Mouse (Mus musculus): ENCODE data around the gene Hoga1. TPM values are rescaled to one million over a fixed set of nuclear protein-coding genes. Genes with fewer than 3 reads are reported as not detected.
"Not testable (repeated sequence)": the region's sequence is repeated elsewhere in the genome, so short reads cannot be mapped to it uniquely, and the experiment has no call there.

The Hoga1 gene
- polyA plus RNA-seq, 1 experiment from 2014 or later = 1.9 TPM

GRCm38 (mm10) chr19:42069241-42069525 lies 23.8 kb downstream of the Hoga1 start:
- Histone ChIP-seq H3K36me3 (ENCODE audit: inconsistent target) (no peaks in the 10 kb centered on the region), H3K79me2 (ENCODE audit: inconsistent target) (no peaks in the 10 kb centered on the region), H3K27ac (no peak overlapping the region), H3K4me3 (ENCODE audit: inconsistent target) (no peak overlapping the region)
- 86% methylated on average over 6 of the region's 6 CpGs for WGBS (ENCODE audit: missing documents)

GRCm38 (mm10) chr19:42071221-42071620 lies 25.8 kb downstream of the Hoga1 start:
- no peak overlapping the region for H3K27ac ChIP-seq
- 89% methylated on average over 7 of the region's 7 CpGs for WGBS (ENCODE audit: missing documents)
- no peaks in the 10 kb centered on the region for H3K36me3 ChIP-seq (ENCODE audit: inconsistent target)
- no peak overlapping the region for H3K4me3 ChIP-seq (ENCODE audit: inconsistent target)
- no peaks in the 10 kb centered on the region for H3K79me2 ChIP-seq (ENCODE audit: inconsistent target)

- Histone ChIP-seq H3K79me2 (ENCODE audit: inconsistent target) (no peaks in the 10 kb centered on the region), H3K36me3 (ENCODE audit: inconsistent target) (no peaks in the 10 kb centered on the region), H3K27ac (no peak overlapping the region), H3K4me3 (ENCODE audit: inconsistent target) (no peak overlapping the region)
- 77% methylated on average over 15 of the region's 15 CpGs for WGBS (ENCODE audit: missing documents)
These were observed 26.6 kb downstream of the Hoga1 start for GRCm38 (mm10) chr19:42071886-42072608.

- no peaks in the 10 kb centered on the region for H3K36me3 ChIP-seq (ENCODE audit: inconsistent target)
- WGBS (ENCODE audit: missing documents) = 87% methylated on average over 7 of the region's 7 CpGs
- no peak overlapping the region for H3K27ac ChIP-seq
- no peak overlapping the region for H3K4me3 ChIP-seq (ENCODE audit: inconsistent target)
- no peaks in the 10 kb centered on the region for H3K79me2 ChIP-seq (ENCODE audit: inconsistent target)
These were observed 27.4 kb downstream of the Hoga1 start for GRCm38 (mm10) chr19:42072802-42073201.

- Histone ChIP-seq H3K4me3 (ENCODE audit: inconsistent target) (no peak overlapping the region), H3K36me3 (ENCODE audit: inconsistent target) (no peaks in the 10 kb centered on the region), H3K27ac (no peak overlapping the region), H3K79me2 (ENCODE audit: inconsistent target) (no peaks in the 10 kb centered on the region)
- 92% methylated on average over 2 of the region's 2 CpGs for WGBS (ENCODE audit: missing documents)
These were observed 29.6 kb downstream of the Hoga1 start for GRCm38 (mm10) chr19:42075051-42075450.

GRCm38 (mm10) chr19:42075992-42076391 lies 30.6 kb downstream of the Hoga1 start:
- Histone ChIP-seq H3K36me3 (ENCODE audit: inconsistent target) (no peaks in the 10 kb centered on the region), H3K79me2 (ENCODE audit: inconsistent target) (no peaks in the 10 kb centered on the region), H3K27ac (no peak overlapping the region), H3K4me3 (ENCODE audit: inconsistent target) (no peak overlapping the region)
- 93% methylated on average over 16 of the region's 16 CpGs for WGBS (ENCODE audit: missing documents)

GRCm38 (mm10) chr19:42078566-42078965 lies 33.2 kb downstream of the Hoga1 start:
- peak overlapping the region; percentile 86; the same call in 1 of the 2 replicates for H3K27ac ChIP-seq
- WGBS (ENCODE audit: missing documents) = 97% methylated on average over 8 of the region's 8 CpGs
- H3K4me3 ChIP-seq (ENCODE audit: inconsistent target) = no peak overlapping the region

DNA sequence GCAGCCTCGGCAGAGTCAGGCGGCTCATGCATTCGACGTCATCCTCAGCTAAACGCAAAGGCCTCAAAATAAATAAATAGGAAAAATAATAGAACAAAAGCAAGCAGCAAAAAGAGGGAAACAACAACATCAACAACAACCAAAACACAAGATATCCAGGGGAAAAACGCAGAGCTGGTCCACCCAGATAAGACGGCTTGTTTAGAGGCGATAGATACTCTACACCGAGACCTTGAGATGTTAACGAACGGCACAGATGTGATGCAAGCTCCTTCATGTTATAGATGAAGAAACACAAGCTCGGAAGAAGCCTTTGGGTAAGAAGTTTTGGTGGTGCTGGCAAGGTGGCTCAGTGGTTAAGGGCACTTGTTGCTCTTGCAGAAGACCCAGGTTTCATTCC lies 33.6 kb downstream of the Hoga1 start:
- 98% methylated on average over 12 of the region's 12 CpGs for WGBS (ENCODE audit: missing documents)
- no peaks in the 10 kb centered on the region for H3K79me2 ChIP-seq (ENCODE audit: inconsistent target)
- peak overlapping the region; percentile 86 for H3K27ac ChIP-seq

More at GRCm38 (mm10) chr19:42078566-42078965, 33.2 kb downstream of the Hoga1 start:
- Histone ChIP-seq H3K79me2 (ENCODE audit: inconsistent target) (no peaks in the 10 kb centered on the region), H3K36me3 (ENCODE audit: inconsistent target) (no peaks in the 10 kb centered on the region)

GRCm38 (mm10) chr19:42079950-42080349 lies 34.5 kb downstream of the Hoga1 start:
- Histone ChIP-seq H3K36me3 (ENCODE audit: inconsistent target) (no peaks in the 10 kb centered on the region), H3K27ac (peak overlapping the region; percentile 86), H3K4me3 (ENCODE audit: inconsistent target) (no peak overlapping the region), H3K79me2 (ENCODE audit: inconsistent target) (no peaks in the 10 kb centered on the region)
- whole genome bisulfite sequencing (ENCODE audit: missing documents) = 50% methylated on average over 5 of the region's 5 CpGs

More for the DNA sequence above, 33.6 kb downstream of the Hoga1 start:
- no peak overlapping the region for H3K4me3 ChIP-seq (ENCODE audit: inconsistent target)
- no peaks in the 10 kb centered on the region for H3K36me3 ChIP-seq (ENCODE audit: inconsistent target)

- Histone ChIP-seq H3K36me3 (ENCODE audit: inconsistent target) (no peaks in the 10 kb centered on the region), H3K27ac (peak overlapping the region; percentile 86), H3K4me3 (ENCODE audit: inconsistent target) (no peak overlapping the region), H3K79me2 (ENCODE audit: inconsistent target) (no peaks in the 10 kb centered on the region)
- 89% methylated on average over 11 of the region's 11 CpGs for WGBS (ENCODE audit: missing documents)
These were observed 35.1 kb downstream of the Hoga1 start for GRCm38 (mm10) chr19:42080469-42080868.

DNA sequence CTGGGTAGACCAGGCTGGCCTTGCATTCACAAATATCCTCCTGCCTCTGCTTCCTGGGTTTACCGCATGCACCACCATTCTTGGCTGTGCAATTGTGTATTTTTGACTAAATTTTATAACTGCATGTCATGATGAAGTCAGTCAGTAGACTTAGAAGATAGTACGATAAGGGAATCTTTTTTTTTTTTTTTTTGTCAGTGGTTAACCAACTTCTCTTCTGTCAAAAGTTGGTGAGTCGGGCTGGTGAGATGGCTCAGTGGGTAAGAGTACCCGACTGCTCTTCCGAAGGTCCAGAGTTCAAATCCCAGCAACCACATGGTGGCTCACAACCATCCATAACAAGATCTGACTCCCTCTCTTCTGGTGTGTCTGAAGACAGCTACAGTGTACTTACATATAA lies 36.2 kb downstream of the Hoga1 start:
- not testable (repeated sequence) for H3K79me2 ChIP-seq (ENCODE audit: inconsistent target); H3K36me3 ChIP-seq (ENCODE audit: inconsistent target); H3K4me3 ChIP-seq (ENCODE audit: inconsistent target)
- peak overlapping the region; percentile 86; the same call in 1 of the 2 replicates for H3K27ac ChIP-seq
- 100% methylated on average over 2 of the region's 5 CpGs for WGBS (ENCODE audit: missing documents)

DNA sequence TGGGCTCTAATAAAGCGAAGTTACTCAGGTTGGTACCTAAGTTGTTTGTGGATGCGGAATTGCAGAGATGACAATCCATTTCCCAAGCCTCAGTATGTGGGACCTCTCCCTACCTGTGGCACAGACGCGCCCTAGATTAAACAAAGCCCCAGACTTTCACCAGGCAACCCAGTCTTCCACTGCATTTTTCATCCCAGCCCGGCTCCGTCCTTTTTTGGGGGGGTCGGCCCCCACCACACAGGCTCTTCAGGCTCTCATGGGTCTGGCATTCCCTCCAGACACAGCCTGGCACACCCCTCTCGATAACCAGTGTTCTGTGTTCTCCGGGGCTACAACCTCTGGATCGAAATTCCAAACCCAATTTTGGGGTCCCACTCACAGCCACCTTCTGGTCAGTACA lies 40.3 kb downstream of the Hoga1 start:
- peak overlapping the region; percentile 29 for H3K4me3 ChIP-seq (ENCODE audit: inconsistent target)
- no peaks in the 10 kb centered on the region for H3K79me2 ChIP-seq (ENCODE audit: inconsistent target)
- H3K27ac ChIP-seq = no peak overlapping the region
- 32% methylated on average over 10 of the region's 10 CpGs for WGBS (ENCODE audit: missing documents)
- H3K36me3 ChIP-seq (ENCODE audit: inconsistent target) = no peaks in the 10 kb centered on the region

DNA sequence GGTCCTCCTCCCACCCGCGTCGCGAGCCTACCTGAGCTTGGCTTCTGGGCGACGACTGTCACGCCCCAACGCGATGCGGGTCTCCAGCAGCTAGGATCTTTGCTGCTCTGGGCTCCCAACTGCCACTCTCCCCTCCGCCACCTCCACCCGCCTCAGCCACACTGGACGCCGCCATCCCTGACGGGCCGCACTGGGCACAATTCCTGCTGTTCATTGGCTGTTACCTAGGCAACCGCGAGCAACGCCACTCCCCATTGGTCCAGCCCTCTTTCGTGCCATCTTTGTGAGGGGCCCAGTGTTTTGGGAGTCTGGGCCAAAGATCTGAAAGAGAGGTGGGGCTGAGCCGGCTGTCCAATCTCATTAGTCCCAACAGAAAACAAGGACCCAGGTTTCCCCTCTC lies 40.8 kb downstream of the Hoga1 start, which contains the start of gene Morn4:
Gene Morn4 (minus strand): TSS at position 192 of the 400 bp plus-strand sequence.
- no peak within 1 kb of the TSS for H3K27ac ChIP-seq
- peak within 1 kb of the TSS; percentile 29 for H3K4me3 ChIP-seq (ENCODE audit: inconsistent target)
- H3K79me2 ChIP-seq (ENCODE audit: inconsistent target) = peaks cover 1% of the 10 kb centered on the region
- H3K36me3 ChIP-seq (ENCODE audit: inconsistent target) = no peaks in the 10 kb centered on the region
- WGBS (ENCODE audit: missing documents) = 26% methylated on average over 21 of the region's 21 CpGs

DNA sequence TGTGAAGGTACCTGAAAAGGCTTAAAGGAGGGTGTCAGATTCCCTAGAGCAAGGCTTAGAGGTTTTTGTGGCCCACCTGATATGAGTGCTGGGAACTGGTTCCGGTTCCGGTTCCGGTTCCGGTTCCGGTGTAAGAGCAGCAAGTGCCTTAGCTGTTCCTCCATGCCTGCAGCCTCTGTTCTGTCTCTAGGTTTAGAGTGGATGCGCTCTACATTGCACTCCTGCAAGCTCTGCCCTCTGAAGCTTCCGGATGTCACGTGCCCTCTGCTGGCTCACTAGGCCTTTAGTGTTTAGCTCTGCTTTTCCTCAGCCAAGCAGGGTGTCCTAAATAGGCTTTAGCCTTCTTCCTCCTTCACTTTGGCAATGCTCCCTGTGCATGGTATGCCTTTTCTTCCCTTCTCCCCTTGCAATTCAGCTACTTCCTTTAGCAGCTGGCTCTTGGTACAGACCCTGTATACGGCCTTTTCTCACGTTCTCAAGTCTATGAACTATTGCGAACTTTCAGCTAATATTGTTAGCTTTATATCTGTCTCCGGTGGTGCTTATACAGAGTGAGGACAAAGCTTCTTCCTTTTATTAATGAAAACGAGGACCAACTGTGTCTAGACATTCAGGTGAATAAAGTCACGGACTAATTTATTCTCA lies 43.8 kb downstream of the Hoga1 start:
- WGBS (ENCODE audit: missing documents) = 6% methylated on average over 14 of the region's 14 CpGs
- Histone ChIP-seq H3K36me3 (ENCODE audit: inconsistent target) (0 out of 2 replicates have a peak, but pooled peaks cover 7% of the 10 kb centered on the region), H3K4me3 (ENCODE audit: inconsistent target) (peak overlapping the region; percentile 32), H3K79me2 (ENCODE audit: inconsistent target) (peaks cover 32% of the 10 kb centered on the region), H3K27ac (peak overlapping the region; percentile 98)
